Mouse (Mus musculus) hindbrain, embryonic 11.5 days (tissue): ENCODE measurements at regions not wholly inside any gene's neighbourhood (a gene's known extent, or its start where the extent isn't known, plus 50 kb on each side); places are given as distances from the start of the nearest gene placed in this dataset.

ENCODE experiments used
- ATAC-seq: fragments of 200-750 bp; cut with Nextera tagmentation; 2 replicates; pipeline ENCODE4 v1.8.0; 2017; ENCODE audit warnings: mild to moderate bottlenecking, moderate TSS enrichment, moderate library complexity; ENCODE audit not compliant: low FRiP score
- DNase-seq: peaks from one replicate; pipeline ENCODE4 v3.0.0-alpha.2; 2015; ENCODE audit warnings: low spot score
- H3K27ac ChIP-seq: fragments of 300-500 bp; sonication (generic); 2 replicates; pipeline ENCODE4 v1.5.1; 2014; ENCODE audit warnings: mild to moderate bottlenecking, low read depth, low read length
- H3K27me3 ChIP-seq: fragments of 300-500 bp; sonication (generic); 2 replicates; pipeline ENCODE4 v1.6.1; 2014; ENCODE audit warnings: mild to moderate bottlenecking, low read length, moderate library complexity, mixed read lengths; ENCODE audit not compliant: control insufficient read depth, insufficient read depth
- H3K36me3 ChIP-seq: fragments of 300-500 bp; sonication (generic); 2 replicates; pipeline ENCODE4 v1.6.1; 2014; ENCODE audit warnings: mild to moderate bottlenecking, low read length, moderate library complexity, mixed read lengths; ENCODE audit not compliant: control insufficient read depth, insufficient read depth
- H3K4me1 ChIP-seq: fragments of 300-500 bp; sonication (generic); replicated peaks from 2 replicates; pipeline ENCODE4 v1.6.1; 2014; ENCODE audit warnings: low read length, mixed read lengths; ENCODE audit not compliant: control insufficient read depth, insufficient read depth
- H3K4me2 ChIP-seq: fragments of 300-500 bp; sonication (generic); replicated peaks from 2 replicates; pipeline ENCODE4 v1.6.1; 2014; ENCODE audit warnings: mild to moderate bottlenecking, low read depth, low read length
- H3K4me3 ChIP-seq: fragments of 300-500 bp; sonication (generic); 2 replicates; pipeline ENCODE4 v1.5.1; 2014; ENCODE audit warnings: low read depth, low read length
- H3K9ac ChIP-seq: fragments of 300-500 bp; sonication (generic); 2 replicates; pipeline ENCODE4 v1.6.1; 2014; ENCODE audit warnings: low read depth, low read length
- H3K9me3 ChIP-seq: fragments of 300-500 bp; sonication (generic); 2 replicates; pipeline ENCODE4 v1.6.1; 2016; ENCODE audit warnings: low read length; ENCODE audit not compliant: control insufficient read depth
- whole genome bisulfite sequencing: fragments of 180-500 bp; shearing (Covaris S2); extraction: QIAGEN DNeasy Blood & Tissue Kit; methylation state at CpG from one replicate; pipeline ENCODE4 v1.1.7; 2014; 5-methylcytosine and 5-hydroxymethylcytosine counted together

DNA sequence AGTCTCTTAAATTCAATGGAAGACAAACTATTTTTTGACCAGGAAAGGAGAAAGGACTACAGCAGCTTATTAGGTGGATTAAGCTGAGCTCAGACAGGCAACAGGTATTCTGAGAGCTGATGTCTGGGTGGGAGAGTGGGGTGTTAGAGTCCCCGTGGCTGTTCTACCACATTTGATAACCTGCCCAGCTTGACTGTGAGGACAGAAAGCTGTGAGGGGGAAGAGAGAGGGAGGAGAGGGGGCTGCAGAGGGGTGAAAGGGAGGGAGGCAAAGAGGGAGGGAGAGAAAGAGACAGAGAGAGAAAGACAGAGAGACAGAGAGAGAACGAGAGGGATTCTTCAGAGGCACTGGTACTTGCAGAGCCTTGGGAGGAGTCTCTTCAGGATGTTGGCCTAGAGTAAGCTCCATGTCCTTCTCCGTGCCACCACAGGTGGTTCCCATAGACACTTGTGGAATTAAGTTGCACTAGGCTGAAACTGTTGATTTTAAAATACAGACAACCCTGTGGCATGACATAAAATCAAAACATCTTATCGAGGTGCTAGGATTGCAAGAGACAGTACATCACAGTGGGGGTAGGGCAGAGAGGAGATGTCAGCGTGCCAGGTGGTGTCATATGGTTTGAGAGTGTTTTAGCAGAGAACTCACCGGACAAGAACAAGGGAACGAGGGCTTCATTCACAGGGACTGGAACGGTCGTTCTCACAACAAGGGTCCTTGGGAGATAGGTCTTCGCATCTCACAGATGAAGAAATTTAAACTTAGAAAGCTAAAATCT, 243.3 kb downstream of the Ccdc91 start:
- Histone ChIP-seq H3K9ac (no peak overlapping the region), H3K27me3 (no peaks in the 10 kb centered on the region), H3K4me1 (no peaks in the 10 kb centered on the region), H3K36me3 (no peaks in the 10 kb centered on the region), H3K4me2 (no peak overlapping the region), H3K9me3 (no peaks in the 10 kb centered on the region), H3K4me3 (no peak overlapping the region), H3K27ac (no peak overlapping the region)
- ATAC-seq = no peak
- WGBS = 78% methylated on average over 10 of the region's 10 CpGs
- DNase-seq = no peak

DNA sequence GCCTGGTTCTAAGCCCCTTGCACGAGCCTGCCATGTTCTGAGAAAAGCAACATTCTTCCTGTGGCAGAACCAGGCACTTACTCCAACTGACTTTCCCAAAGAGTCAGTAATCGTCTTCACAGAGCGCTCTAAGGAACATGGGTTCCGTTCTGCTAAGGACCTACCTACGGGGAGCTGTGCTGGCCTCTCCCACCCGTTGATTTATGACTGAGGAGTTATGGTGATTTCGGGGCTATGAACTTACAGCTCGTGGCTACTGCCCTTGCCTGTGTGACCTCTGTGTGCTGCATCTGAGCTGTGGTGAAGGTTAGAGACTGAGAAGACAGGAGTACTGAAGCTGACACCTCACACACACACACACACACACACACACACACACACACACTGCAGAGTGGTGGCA, 243.9 kb downstream of the Ccdc91 start:
- Histone ChIP-seq H3K9ac (no peak overlapping the region), H3K36me3 (no peaks in the 10 kb centered on the region), H3K27me3 (no peaks in the 10 kb centered on the region), H3K4me1 (no peaks in the 10 kb centered on the region), H3K4me2 (no peak overlapping the region), H3K27ac (no peak overlapping the region), H3K9me3 (no peaks in the 10 kb centered on the region), H3K4me3 (no peak overlapping the region)
- 84% methylated on average over 8 of the region's 8 CpGs for WGBS
- DNase-seq (no peak), ATAC-seq (no peak)

DNA sequence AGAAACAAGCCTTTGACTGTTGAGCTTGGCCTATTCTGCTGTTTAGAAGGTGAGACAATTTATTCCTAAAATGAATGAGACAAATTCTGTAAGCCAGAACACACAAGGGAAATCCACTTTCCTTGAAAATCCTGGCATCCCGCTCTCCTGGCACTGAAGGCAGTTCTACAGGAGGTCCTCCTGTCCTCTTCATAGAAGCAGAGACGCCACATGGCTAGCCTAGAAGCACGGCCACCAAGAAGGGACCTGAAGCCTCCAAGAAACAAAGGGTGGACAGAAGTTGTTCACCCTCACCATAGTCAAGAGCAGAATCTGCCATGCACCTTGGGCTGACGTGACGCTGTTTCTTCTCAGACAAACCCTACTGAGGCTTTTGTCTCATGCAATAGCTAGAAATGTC, 247.7 kb downstream of the Ccdc91 start:
- ATAC-seq = no peak
- Histone ChIP-seq H3K9ac (no peak overlapping the region), H3K27me3 (no peaks in the 10 kb centered on the region), H3K27ac (no peak overlapping the region), H3K9me3 (no peaks in the 10 kb centered on the region), H3K4me2 (no peak overlapping the region), H3K4me1 (no peaks in the 10 kb centered on the region), H3K36me3 (no peaks in the 10 kb centered on the region), H3K4me3 (no peak overlapping the region)
- DNase-seq = no peak
- 96% methylated on average over 5 of the region's 5 CpGs for WGBS

DNA sequence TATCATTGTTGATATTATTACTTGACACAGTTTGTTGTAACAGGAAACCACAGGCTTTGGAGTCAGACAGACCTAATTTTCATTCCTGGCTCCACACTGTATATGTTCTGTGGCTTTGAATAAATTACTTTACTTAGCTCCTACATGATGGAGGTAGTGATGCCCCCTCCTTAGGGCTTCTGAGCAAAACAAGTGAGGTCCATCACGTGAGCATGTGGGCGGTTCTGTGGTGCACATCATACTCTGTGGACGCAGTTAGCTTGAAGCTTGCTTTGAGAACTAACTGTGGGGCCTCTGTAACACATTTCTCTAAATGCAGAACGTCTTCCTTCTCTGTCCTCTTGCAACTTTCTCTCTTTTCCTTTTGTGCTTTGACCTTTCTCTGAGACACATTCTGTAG, 251.4 kb downstream of the Ccdc91 start:
- DNase-seq = no peak
- no peaks in the 10 kb centered on the region for H3K27me3 ChIP-seq
- H3K4me3 ChIP-seq = no peak overlapping the region
- no peaks in the 10 kb centered on the region for H3K9me3 ChIP-seq
- no peak overlapping the region for H3K27ac ChIP-seq
- H3K36me3 ChIP-seq = no peaks in the 10 kb centered on the region
- no peak overlapping the region for H3K4me2 ChIP-seq
- H3K9ac ChIP-seq = no peak overlapping the region
- no peaks in the 10 kb centered on the region for H3K4me1 ChIP-seq
- ATAC-seq = no peak
- 91% methylated on average over 4 of the region's 4 CpGs for WGBS

- ATAC-seq = no peak
- WGBS = 85% methylated on average over 6 of the region's 6 CpGs
- DNase-seq = no peak
Measured at GRCm38 (mm10) chr6:147727644-147728533, 252.3 kb downstream of the Ccdc91 start.

DNA sequence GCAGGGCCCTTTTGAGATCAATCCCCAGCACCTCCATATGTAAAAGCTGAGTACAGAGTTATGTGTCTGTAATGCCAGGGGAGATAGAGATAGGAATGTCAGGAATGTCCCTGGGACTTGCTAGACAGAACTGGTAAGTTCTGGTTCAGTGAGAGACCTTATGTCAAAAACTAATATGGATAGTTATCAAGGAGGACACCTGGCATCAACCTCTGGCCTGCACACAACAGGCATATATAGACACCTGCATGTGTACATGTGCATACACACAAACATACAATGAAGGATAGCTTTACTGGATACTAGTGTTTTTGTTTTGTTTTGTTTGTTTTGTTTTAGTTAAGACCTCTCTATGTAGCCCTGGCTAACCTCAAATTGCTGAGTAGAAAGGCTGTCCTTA, 254.1 kb downstream of the Ccdc91 start:
- DNase-seq (no peak), ATAC-seq (no peak)
- Histone ChIP-seq H3K4me3 (no peak overlapping the region), H3K9me3 (no peaks in the 10 kb centered on the region), H3K4me1 (no peaks in the 10 kb centered on the region), H3K9ac (no peak overlapping the region), H3K27me3 (no peaks in the 10 kb centered on the region), H3K36me3 (no peaks in the 10 kb centered on the region), H3K4me2 (no peak overlapping the region), H3K27ac (no peak overlapping the region)

More at GRCm38 (mm10) chr6:147727644-147728533, 252.3 kb downstream of the Ccdc91 start:
- Histone ChIP-seq H3K9me3 (no peaks in the 10 kb centered on the region), H3K27ac (no peak overlapping the region), H3K36me3 (no peaks in the 10 kb centered on the region), H3K4me2 (no peak overlapping the region), H3K27me3 (no peaks in the 10 kb centered on the region), H3K9ac (no peak overlapping the region), H3K4me1 (no peaks in the 10 kb centered on the region), H3K4me3 (no peak overlapping the region)

- Histone ChIP-seq H3K27me3 (no peaks in the 10 kb centered on the region), H3K36me3 (no peaks in the 10 kb centered on the region), H3K4me2 (no peak overlapping the region), H3K4me3 (no peak overlapping the region), H3K9me3 (no peaks in the 10 kb centered on the region), H3K4me1 (no peaks in the 10 kb centered on the region), H3K27ac (no peak overlapping the region), H3K9ac (no peak overlapping the region)
- ATAC-seq = no peak
- DNase-seq = no peak
- 90% methylated on average over 5 of the region's 5 CpGs for WGBS
Measured at GRCm38 (mm10) chr6:147738621-147739325, 263.1 kb downstream of the Ccdc91 start.

- no peak for ATAC-seq
- no peak overlapping the region for H3K4me3 ChIP-seq
- 77% methylated on average over 7 of the region's 7 CpGs for WGBS
Measured at GRCm38 (mm10) chr6:147741446-147741845, 265.8 kb downstream of the Ccdc91 start.

More at GRCm38 (mm10) chr6:147741446-147741845, 265.8 kb downstream of the Ccdc91 start:
- Histone ChIP-seq H3K4me2 (no peak overlapping the region), H3K27me3 (no peaks in the 10 kb centered on the region), H3K9ac (no peak overlapping the region), H3K27ac (no peak overlapping the region), H3K9me3 (no peaks in the 10 kb centered on the region), H3K4me1 (no peaks in the 10 kb centered on the region), H3K36me3 (no peaks in the 10 kb centered on the region)
- DNase-seq = no peak
